12 mouse cellular contexts compared by ENCODE assay signal in genomic region chr14:45992041-45992869, GRCm38 (mm10).
DNase-seq lines count a peak whose midpoint lies in the region; ATAC-seq lines count a peak whose summit lies in the region.
"Had no signal": no experiment of that assay in that cellular context is flagged by ENCODE, and none has a peak within 500 bp of the region (broad histone marks: within the 10 kb centered on the region; RNA-seq: fewer than 3 reads in every experiment).

No protein-coding gene starts in this region.

- no peaks in the 10 kb centered on the region for H3K9me3 ChIP-seq in intestine, embryonic 15.5 days
- no peaks in the 10 kb centered on the region for H3K9me3 ChIP-seq in midbrain, embryonic 15.5 days
- H3K9me3 ChIP-seq: forebrain, embryonic 13.5 days had no signal

- H3K9ac ChIP-seq in intestine, embryonic 15.5 days: no peak overlapping the region
- H3K9ac ChIP-seq in midbrain, embryonic 15.5 days: no peak overlapping the region
- H3K9ac ChIP-seq: forebrain, embryonic 13.5 days; hindbrain, embryonic 14.5 days had no signal

- no peaks in the 10 kb centered on the region for H3K36me3 ChIP-seq in intestine, embryonic 15.5 days
- H3K36me3 ChIP-seq in midbrain, embryonic 15.5 days (replicated peaks): no peaks in the 10 kb centered on the region

- H3K4me1 ChIP-seq in intestine, embryonic 15.5 days (replicated peaks): peaks cover 12% of the 10 kb centered on the region
- no peaks in the 10 kb centered on the region for H3K4me1 ChIP-seq in midbrain, embryonic 15.5 days
- H3K4me1 ChIP-seq: forebrain, embryonic 13.5 days had no signal

- 31% methylated on average over 17 of the region's 17 CpGs for WGBS in intestine, embryonic 15.5 days
- WGBS in midbrain, embryonic 15.5 days: 78% methylated on average over 17 of the region's 17 CpGs

- peak; percentile 7 for DNase-seq in embryo, embryonic 9.5 days (ENCODE audit: extremely low spot score)
- no peak for DNase-seq in embryo, embryonic 10.5 days (ENCODE audit: low spot score)
- DNase-seq in gastrocnemius, adult 18-20 months (ENCODE audit: low spot score): peak; percentile 49
- peak; percentile 82 for DNase-seq in lung, postnatal 25 days (ENCODE audit: low spot score)
- DNase-seq in right cerebral cortex, postnatal 10 days (ENCODE audit: low spot score in 2 of 2): no peak
- DNase-seq: cerebellum, adult 2 months; left cerebral cortex, postnatal 4 days had no signal

- H3K4me3 ChIP-seq in intestine, embryonic 15.5 days (replicated peaks): no peak overlapping the region
- no peak overlapping the region for H3K4me3 ChIP-seq in midbrain, embryonic 15.5 days
- H3K4me3 ChIP-seq: forebrain, embryonic 13.5 days had no signal

- no peak overlapping the region for H3K4me2 ChIP-seq in intestine, embryonic 15.5 days (replicated peaks)
- no peak overlapping the region for H3K4me2 ChIP-seq in midbrain, embryonic 15.5 days
- H3K4me2 ChIP-seq: forebrain, embryonic 13.5 days; hindbrain, embryonic 14.5 days had no signal

- peak overlapping the region; percentile 42; the same call in 1 of the 2 replicates for H3K27ac ChIP-seq in intestine, embryonic 15.5 days
- no peak overlapping the region for H3K27ac ChIP-seq in midbrain, embryonic 15.5 days
- H3K27ac ChIP-seq: forebrain, embryonic 13.5 days; hindbrain, embryonic 14.5 days had no signal

- H3K27me3 ChIP-seq in intestine, embryonic 15.5 days (replicated peaks): no peaks in the 10 kb centered on the region
- H3K27me3 ChIP-seq in midbrain, embryonic 15.5 days (replicated peaks): no peaks in the 10 kb centered on the region; the same call in 1 of the 2 replicates
- H3K27me3 ChIP-seq: forebrain, embryonic 13.5 days had no signal

- ATAC-seq in intestine, embryonic 15.5 days: peak; percentile 26
- no peak for ATAC-seq in cerebellum, adult (ENCODE audit: insufficient number of reproducible peaks, low FRiP score, low TSS enrichment)
- no peak for ATAC-seq in midbrain, embryonic 15.5 days (replicated peaks)
- ATAC-seq: forebrain, embryonic 13.5 days had no signal

Comparison
In these comparisons a context has a peak if more than half of its experiments do, and no peak if none do; other contexts are left out.
1. DNase-seq: peak in embryo, embryonic 9.5 days (single experiment), gastrocnemius, adult 18-20 months (single experiment) and lung, postnatal 25 days (single experiment); none in embryo, embryonic 10.5 days (single experiment) and right cerebral cortex, postnatal 10 days (0 of 2).